Mouse (Mus musculus) erythroid progenitor cell, adult 5-6 weeks (primary cell): ENCODE measurements around the gene Gm37240. TPM values are rescaled to one million over a fixed set of nuclear protein-coding genes. Genes with fewer than 3 reads are reported as not detected.

Source experiments
- ATAC-seq: replicated peaks from 2 replicates; pipeline ENCODE4 v1.8.0; 2016; ENCODE audit warnings: moderate number of reproducible peaks, mild to moderate bottlenecking, moderate TSS enrichment, inconsistent platforms; ENCODE audit not compliant: poor library complexity, low FRiP score, severe bottlenecking
- total RNA-seq, 2 experiments: library from RNA; stranded (forward) in 1 of 2; stranded (reverse) in 1 of 2; fragments of 150-400 nt in 1 of 2; fragments of 186-747, 209-891 nt in 1 of 2; gene quantifications; 2 replicates each; pipeline versions ENCODE4 v1.2.3 to v1.2.4; 2015 to 2017; ENCODE audit warnings: low replicate concordance in 2 of 2

The Gm37240 gene
- total RNA-seq, 2 experiments from 2014 or later, result not detected

DNA sequence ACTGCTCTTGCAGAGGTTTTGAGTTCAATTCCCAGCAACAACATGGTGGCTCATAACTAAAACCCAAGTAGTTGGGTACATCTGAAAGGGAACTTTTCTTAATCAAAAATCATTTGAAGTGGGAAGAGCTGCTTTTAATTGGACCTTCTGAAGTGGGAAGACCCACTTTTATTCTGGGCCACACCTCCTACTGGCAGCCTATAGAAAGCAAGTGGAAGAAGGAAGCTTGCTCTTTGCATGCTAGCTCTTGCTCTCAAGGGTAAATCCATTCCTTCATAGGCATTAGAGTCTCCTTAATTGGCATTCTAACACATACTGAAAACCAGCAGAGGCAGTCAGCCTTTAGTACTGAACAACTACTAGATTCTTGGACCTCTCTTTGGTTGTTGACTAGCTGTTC, 1076.5 kb downstream of the Gm37240 start:
- ATAC-seq, result no peak

- no peak for ATAC-seq
Measured at GRCm38 (mm10) chr3:84808906-84809305, 1078.4 kb downstream of the Gm37240 start.

- no peak for ATAC-seq
Measured at GRCm38 (mm10) chr3:84807826-84808225, 1079.5 kb downstream of the Gm37240 start.

DNA sequence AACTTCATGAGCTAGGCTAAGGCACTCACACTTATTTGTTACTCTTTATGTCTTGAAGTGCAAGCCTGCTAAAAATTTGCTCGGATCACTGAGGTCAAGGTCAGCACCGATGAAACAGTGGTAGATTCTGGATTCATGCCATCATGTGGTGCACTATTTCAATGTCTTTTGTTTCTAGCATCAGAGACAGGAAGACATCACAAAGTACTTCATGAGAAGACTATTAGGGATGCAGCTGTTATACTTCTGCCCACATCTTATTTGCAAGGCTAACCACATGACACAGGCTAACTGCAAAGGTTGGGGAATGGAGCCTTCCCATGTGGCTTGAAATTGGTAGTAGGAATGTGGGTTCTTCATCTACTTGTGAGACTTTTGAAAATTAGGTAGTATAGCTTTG, 1081.1 kb downstream of the Gm37240 start:
- ATAC-seq, result no peak

- ATAC-seq, result peak; percentile 63
Measured at GRCm38 (mm10) chr3:84804036-84804435, 1083.3 kb downstream of the Gm37240 start.

DNA sequence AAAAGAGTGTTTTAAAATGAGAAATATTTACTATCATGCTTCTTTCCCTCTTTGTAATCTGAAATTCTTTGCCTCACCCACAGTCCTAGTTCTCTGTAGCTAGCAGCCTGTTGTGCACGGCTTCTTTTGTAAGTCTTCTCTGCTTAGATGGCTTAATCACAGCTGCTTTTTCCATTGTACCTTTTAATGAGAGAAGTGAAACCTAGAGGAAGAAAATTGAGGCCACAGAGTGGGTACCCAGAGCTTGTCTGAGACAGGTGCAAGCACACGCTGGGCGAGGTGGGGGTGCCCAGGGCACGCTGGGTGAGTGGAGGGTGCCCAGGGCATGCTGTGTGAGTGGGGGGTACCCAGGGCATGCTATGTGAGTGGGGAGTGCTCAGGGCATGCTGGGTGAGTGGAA, 1099.4 kb downstream of the Gm37240 start:
- no peak for ATAC-seq

DNA sequence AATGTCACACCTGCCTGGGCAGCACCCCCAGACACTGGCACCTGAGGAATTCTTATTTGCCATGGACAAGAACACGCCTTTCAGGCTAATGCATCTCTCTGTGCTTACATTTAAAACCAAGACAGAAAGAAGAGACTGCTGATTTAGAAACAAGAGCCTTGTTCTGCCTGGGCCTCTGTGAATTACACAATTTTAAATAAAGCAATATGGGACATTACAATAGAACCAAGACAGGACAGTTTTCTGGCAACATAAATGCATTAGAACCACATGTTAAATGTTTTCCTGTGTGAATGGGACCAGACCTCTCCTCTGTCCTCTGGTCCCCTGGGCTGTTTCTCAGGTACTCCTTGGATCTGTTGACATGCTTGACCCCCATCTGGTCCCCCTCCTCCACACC, 1111.2 kb downstream of the Gm37240 start:
- no peak for ATAC-seq

- ATAC-seq, result no peak
Measured at GRCm38 (mm10) chr3:84775577-84775976, 1111.7 kb downstream of the Gm37240 start.

GRCm38 (mm10) chr3:84775067-84775423, 1112.3 kb downstream of the Gm37240 start:
- no peak for ATAC-seq

GRCm38 (mm10) chr3:84774246-84775066, 1112.9 kb downstream of the Gm37240 start:
- no peak for ATAC-seq

- ATAC-seq, result peak; percentile 96
Measured at GRCm38 (mm10) chr3:84771980-84772379, 1115.3 kb downstream of the Gm37240 start.

DNA sequence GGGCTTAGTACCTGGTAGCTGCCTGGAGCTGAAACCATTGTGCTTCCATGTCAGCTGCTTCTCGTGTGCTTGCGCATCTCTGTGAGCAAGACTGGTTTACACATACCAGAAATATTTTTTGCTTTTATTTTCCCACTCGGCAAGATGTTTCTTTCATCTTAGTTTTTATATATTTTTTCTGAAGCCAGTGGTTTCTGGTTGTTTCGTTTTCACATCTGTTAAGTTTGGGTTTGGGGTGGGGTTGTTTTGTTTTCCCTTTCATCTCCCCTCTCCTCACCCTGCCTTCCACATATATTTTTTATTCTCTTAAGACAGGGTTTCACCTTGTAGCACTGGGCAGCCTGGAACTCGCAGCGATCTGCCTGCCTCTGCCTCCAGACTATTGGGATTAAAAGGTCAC, 1116.8 kb downstream of the Gm37240 start:
- no peak for ATAC-seq

DNA sequence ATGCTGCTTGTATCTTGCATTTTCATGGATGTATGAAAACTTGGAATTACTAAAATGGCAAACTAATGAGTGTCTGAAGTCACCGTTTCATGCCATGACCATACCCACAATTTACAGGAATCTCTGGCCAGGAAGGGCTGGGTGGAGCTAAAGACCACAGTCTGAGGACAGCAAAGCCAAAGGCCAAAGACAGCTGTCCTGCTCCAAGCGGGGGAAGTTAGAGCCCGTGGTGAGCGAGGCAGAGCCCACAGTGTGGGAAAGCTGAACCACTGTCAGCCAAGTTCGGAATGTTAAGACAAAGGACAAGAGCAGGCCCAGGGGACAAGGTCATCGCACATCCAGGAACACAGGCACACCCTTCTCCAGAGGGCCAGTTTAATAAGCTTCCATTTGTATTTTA, 1117.9 kb downstream of the Gm37240 start:
- no peak for ATAC-seq

GRCm38 (mm10) chr3:84768940-84769339, 1118.4 kb downstream of the Gm37240 start:
- no peak for ATAC-seq

DNA sequence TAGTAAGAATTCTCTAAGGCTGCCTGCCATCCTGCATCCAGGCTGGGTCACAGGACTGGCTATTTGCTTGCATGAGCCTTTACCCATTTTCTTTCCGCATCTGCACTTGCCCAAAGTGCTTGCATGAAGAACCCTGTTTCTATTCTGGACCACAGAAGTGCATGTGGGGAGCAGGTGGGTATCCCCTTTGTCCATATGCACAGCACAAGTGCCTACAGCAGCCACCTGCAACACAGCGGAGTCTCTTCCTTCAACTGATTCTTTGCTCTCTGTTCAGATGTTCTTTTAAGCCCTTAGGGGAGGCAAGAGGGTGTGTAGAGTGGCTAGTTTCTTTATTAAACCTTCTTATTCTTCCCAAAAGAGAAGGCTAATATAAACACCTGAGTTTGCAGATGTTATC, 1133.5 kb downstream of the Gm37240 start:
- no peak for ATAC-seq

- no peak for ATAC-seq
Measured at GRCm38 (mm10) chr3:84749222-84749621, 1138.1 kb downstream of the Gm37240 start.

- ATAC-seq, result no peak
Measured at GRCm38 (mm10) chr3:84748139-84748538, 1139.2 kb downstream of the Gm37240 start.

- ATAC-seq, result no peak
Measured at GRCm38 (mm10) chr3:84745537-84746189, 1141.7 kb downstream of the Gm37240 start.

DNA sequence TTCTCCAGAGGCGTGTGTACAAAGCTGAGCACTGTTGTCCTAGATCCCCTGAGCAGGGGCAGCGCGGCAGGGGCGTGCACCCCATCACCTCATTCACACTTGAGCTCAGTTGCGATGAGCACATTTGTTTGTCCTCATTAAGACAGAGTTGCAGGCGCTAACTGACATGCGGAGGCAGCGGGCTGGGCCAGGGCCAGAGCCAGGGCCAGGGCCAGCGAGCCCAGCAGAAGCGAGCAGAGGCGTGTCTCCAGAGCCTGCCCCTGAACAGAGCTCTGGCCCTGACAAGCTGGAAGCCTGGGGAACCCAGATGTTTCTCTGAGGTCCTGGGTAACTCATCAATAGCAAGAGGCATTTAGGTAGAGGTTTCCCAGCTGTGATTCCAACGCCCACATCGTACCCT, 1142.6 kb downstream of the Gm37240 start:
- ATAC-seq, result no peak

- no peak for ATAC-seq
Measured at GRCm38 (mm10) chr3:84740050-84740596, 1147.2 kb downstream of the Gm37240 start.

GRCm38 (mm10) chr3:84737137-84737536, 1150.2 kb downstream of the Gm37240 start:
- ATAC-seq, result no peak
